Mouse (Mus musculus) embryonic facial prominence, embryonic 13.5 days (tissue): ENCODE results near the gene Fndc10. TPM values are rescaled to one million over a fixed set of nuclear protein-coding genes. Genes with fewer than 3 reads are reported as not detected.

Experiments
- ATAC-seq: fragments of 200-750 bp; cut with Nextera tagmentation; 2 replicates; pipeline ENCODE4 v1.8.0; 2017; ENCODE audit warnings: low read depth; ENCODE audit not compliant: insufficient number of reproducible peaks, insufficient read depth, low FRiP score, low TSS enrichment
- H3K27ac ChIP-seq: fragments of 300-500 bp; sonication (generic); 2 replicates; pipeline ENCODE4 v1.5.1; 2015; ENCODE audit warnings: moderate library complexity, mild to moderate bottlenecking, inconsistent platforms
- H3K27me3 ChIP-seq: fragments of 300-500 bp; sonication (generic); 2 replicates; pipeline ENCODE4 v1.6.1; 2015; ENCODE audit warnings: mild to moderate bottlenecking, inconsistent platforms
- H3K36me3 ChIP-seq: fragments of 300-500 bp; sonication (generic); 2 replicates; pipeline ENCODE4 v1.6.1; 2015; ENCODE audit warnings: mild to moderate bottlenecking, inconsistent platforms
- H3K4me1 ChIP-seq: fragments of 300-500 bp; sonication (generic); 2 replicates; pipeline ENCODE4 v1.6.1; 2015; ENCODE audit warnings: inconsistent platforms
- H3K4me2 ChIP-seq: fragments of 300-500 bp; sonication (generic); 2 replicates; pipeline ENCODE4 v1.6.1; 2015; ENCODE audit warnings: moderate library complexity, mild to moderate bottlenecking, inconsistent platforms
- H3K4me3 ChIP-seq: fragments of 300-500 bp; sonication (generic); 2 replicates; pipeline ENCODE4 v1.5.1; 2015; ENCODE audit warnings: mild to moderate bottlenecking, inconsistent platforms
- H3K9ac ChIP-seq: fragments of 300-500 bp; sonication (generic); 2 replicates; pipeline ENCODE4 v1.6.1; 2015; ENCODE audit warnings: mild to moderate bottlenecking, inconsistent platforms
- H3K9me3 ChIP-seq: fragments of 300-500 bp; sonication (generic); 2 replicates; pipeline ENCODE4 v1.6.1; 2016; ENCODE audit warnings: inconsistent platforms
- WGBS: fragments of 180-500 bp; shearing (Covaris S2); methylation state at CpG from one replicate; pipeline ENCODE4 v1.1.7; 2015; ENCODE audit warnings: mixed read lengths; 5-methylcytosine and 5-hydroxymethylcytosine counted together
- polyA plus RNA-seq: library from polyadenylated mRNA; unstranded; fragments of >200 nt; fragmentation: Nextera tagmentation; extraction: Ambion mirVana; gene quantifications from 2 replicates; pipeline ENCODE4 v1.2.1, GENCODE M21; 2015

Fndc10 gene
- polyA plus RNA-seq, 1 experiment from 2014 or later = 6.5 TPM

DNA sequence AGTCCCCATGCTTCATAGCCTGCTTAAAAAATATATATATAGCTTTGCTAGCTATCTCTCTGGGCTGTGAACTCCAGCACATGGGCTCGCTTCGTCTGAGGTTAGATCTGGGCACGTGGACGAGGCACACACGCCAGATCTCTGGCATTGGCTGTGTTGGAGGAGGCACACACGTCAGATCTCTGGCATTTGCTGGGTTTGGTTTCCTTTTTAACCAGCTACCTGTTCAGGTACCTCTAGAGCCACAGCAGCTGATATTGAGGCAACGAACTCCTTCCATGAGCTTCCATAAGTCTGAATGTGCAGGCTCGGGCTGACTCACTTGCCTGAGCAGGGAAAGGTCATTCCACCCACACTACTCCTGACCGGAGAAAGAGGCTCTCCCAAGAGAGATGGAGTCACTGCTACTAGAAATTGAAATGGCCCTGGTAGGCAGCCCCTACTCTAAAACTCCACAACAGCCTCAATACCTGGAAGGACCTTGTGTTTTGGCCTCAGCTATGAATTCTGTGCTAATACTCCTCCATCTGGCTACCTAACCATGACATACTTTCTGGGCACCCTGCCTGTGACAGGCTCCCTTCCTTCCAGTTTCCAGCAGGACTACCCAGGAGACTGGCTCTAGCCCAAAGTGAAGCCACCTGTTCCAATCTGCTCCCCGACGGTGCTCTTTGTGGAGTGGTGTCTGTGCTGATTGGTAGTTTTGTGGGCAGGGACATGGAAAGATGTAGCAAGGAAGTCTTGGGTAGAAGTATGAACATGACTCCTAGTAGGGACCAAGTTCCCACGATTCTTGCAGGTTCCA, 3.4 kb upstream of the Fndc10 start:
- peaks cover 10% of the 10 kb centered on the region for H3K4me1 ChIP-seq
- no peak overlapping the region for H3K4me3 ChIP-seq
- H3K27me3 ChIP-seq = peaks cover 11% of the 10 kb centered on the region; the same call in 1 of the 2 replicates
- WGBS = 83% methylated on average over 12 of the region's 12 CpGs
- no peak overlapping the region for H3K27ac ChIP-seq
- H3K9ac ChIP-seq = no peak overlapping the region
- no peaks in the 10 kb centered on the region for H3K36me3 ChIP-seq
- no peak overlapping the region for H3K4me2 ChIP-seq
- no peaks in the 10 kb centered on the region for H3K9me3 ChIP-seq
- ATAC-seq = no peak

GRCm38 (mm10) chr4:155692421-155692820, 1.7 kb upstream of the Fndc10 start:
- no peak for ATAC-seq

DNA sequence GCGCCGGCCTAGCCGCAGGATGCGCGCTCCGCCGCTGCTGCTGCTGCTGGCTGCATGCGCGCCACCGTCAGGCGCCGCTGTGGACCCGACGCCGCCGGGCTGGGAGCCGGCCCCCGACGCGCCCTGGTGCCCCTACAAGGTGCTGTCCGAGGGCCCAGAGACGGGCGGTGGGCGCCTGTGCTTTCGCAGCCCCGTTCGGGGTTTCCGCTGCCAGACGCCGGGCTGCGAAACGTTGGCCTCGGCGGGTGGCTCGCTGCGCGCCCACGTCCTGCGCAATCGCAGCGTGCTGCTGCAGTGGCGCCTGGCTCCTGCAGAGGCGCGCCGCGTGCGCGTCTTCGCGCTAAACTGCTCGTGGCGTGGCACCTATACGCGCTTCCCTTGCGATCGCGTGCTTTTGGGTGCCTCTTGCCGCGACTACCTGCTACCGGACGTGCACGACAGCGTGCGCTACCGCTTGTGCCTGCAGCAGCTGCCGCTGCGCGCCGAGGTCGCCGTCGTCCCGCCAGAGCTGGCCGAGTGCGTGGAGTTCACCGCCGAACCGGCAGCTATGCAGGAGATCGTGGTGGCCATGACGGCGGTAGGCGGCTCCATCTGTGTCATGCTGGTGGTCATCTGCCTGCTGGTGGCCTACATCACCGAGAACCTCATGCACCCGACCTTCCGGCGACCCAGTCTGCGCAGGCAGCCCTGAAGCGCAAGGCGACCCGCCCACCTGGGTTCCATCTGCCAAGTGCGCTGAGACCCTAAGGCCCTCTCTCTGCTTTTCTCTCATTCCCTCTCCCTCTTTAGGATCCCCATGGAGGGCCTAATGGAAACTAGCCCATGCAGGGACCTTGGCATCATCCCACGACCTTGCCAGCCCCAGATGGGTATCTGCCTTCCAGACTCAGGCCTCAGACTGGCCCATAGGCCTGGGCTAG, 600 bp downstream of the Fndc10 start:
- 1% methylated on average over 89 of the region's 92 CpGs for WGBS
- peak overlapping the region; percentile 87 for H3K9ac ChIP-seq
- H3K9me3 ChIP-seq = no peaks in the 10 kb centered on the region
- no peaks in the 10 kb centered on the region for H3K36me3 ChIP-seq
- peak; percentile 67; the same call in 1 of the 2 replicates for ATAC-seq
- H3K4me1 ChIP-seq = peaks cover 24% of the 10 kb centered on the region
- H3K27me3 ChIP-seq = peaks cover 14% of the 10 kb centered on the region; the same call in 1 of the 2 replicates
- peak overlapping the region; percentile 72 for H3K4me3 ChIP-seq
- peak overlapping the region; percentile 82 for H3K27ac ChIP-seq
- H3K4me2 ChIP-seq = peak overlapping the region; percentile 95

More at GRCm38 (mm10) chr4:155692421-155692820, 1.7 kb upstream of the Fndc10 start:
- WGBS = 93% methylated on average over 3 of the region's 3 CpGs
- Histone ChIP-seq H3K4me1 (peaks cover 24% of the 10 kb centered on the region), H3K4me3 (no peak overlapping the region), H3K36me3 (no peaks in the 10 kb centered on the region), H3K9ac (no peak overlapping the region), H3K4me2 (no peak overlapping the region), H3K27ac (no peak overlapping the region), H3K27me3 (peaks cover 14% of the 10 kb centered on the region; the same call in 1 of the 2 replicates), H3K9me3 (no peaks in the 10 kb centered on the region)

DNA sequence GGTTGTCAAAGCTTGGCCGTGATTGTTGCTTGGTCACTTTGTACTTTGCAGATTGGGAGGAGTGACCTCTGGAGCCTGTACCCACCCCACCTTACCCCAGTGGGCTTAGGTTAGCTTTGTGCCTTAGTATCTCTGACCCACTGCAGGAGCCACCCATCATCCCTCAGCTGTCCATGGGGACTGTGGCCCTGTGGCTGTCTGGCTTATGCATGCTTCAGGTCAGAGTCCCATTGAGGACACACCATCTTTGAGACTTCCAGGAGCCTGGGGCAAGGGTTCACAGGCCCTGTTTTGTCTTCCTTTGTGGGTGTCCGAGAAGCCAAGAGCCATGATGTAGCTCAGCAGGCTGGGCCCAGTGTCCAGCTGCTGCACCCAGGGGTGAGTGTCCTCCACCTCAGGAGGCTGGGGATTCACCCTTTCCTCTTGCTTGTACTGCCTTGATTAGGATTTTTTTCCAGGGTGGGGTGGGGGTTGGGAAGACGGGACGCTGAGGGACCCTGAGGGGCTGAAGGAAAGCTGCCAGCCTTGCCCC, 1.5 kb downstream of the Fndc10 start:
- Histone ChIP-seq H3K9me3 (no peaks in the 10 kb centered on the region), H3K27ac (no peak overlapping the region), H3K4me1 (peaks cover 24% of the 10 kb centered on the region), H3K36me3 (no peaks in the 10 kb centered on the region), H3K4me2 (peak overlapping the region; percentile 95), H3K27me3 (peaks cover 14% of the 10 kb centered on the region; the same call in 1 of the 2 replicates), H3K9ac (peak overlapping the region; percentile 87), H3K4me3 (peak overlapping the region; percentile 72)
- ATAC-seq = no peak
- 77% methylated on average over 4 of the region's 4 CpGs for WGBS

DNA sequence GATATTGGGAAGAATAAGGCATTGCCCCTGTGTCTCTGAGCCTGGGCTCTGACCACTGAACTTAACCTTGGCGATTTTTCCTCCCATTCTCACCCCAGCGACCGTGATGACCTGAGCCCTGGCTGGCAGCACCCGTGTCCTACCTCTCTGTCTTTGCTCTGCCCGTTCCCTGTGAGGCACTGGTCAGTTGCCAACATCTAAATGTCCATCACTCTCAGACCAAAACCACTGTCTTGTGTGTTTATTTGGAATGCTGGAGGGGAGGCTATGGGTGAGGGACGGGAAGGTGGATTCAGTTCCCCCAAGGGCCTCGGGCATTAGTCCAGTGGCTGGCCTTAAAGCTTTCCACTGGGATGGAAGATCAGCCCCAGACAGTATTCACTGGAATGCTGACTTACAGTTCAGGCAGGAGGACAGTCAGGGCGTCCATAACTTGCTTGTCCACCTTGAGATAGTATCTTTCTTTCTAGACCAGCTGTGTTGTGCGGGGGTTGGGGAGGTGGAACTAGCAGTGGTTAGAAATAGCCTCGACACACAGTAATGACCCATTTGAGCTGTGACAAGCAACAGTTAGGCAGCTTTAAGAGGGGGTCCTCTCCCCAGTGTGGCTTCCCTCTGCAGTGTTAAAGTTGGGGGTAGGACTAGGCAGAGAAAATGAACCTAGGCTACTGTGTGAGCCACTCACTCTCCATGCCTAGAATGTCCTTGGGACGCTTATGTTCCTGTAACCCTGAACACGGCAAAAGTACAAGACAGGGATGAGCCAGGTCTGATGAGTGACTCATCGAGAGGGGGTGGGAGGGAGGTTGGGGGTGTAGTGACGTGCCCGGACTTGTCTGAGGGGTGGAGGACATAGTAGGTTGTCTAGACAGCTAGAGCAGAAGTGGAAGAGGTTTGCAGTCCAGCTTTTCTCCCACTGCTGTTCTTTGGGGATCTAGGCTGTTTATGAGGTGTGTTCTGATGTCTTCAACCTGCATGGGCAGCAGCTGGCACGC, 2.4 kb downstream of the Fndc10 start:
- Histone ChIP-seq H3K4me3 (peak overlapping the region; percentile 2; the same call in 1 of the 2 replicates), H3K4me2 (peak overlapping the region; percentile 95), H3K4me1 (peaks cover 24% of the 10 kb centered on the region), H3K36me3 (no peaks in the 10 kb centered on the region), H3K9me3 (no peaks in the 10 kb centered on the region), H3K27ac (no peak overlapping the region), H3K27me3 (peaks cover 14% of the 10 kb centered on the region; the same call in 1 of the 2 replicates), H3K9ac (peak overlapping the region; percentile 87; the same call in 1 of the 2 replicates)
- ATAC-seq = no peak
- WGBS = 71% methylated on average over 16 of the region's 16 CpGs

- peaks cover 7% of the 10 kb centered on the region; the same call in 1 of the 2 replicates for H3K27me3 ChIP-seq
- H3K4me1 ChIP-seq = peaks cover 22% of the 10 kb centered on the region
- H3K27ac ChIP-seq = no peak overlapping the region
- H3K4me2 ChIP-seq = no peak overlapping the region
- no peaks in the 10 kb centered on the region for H3K36me3 ChIP-seq
- H3K4me3 ChIP-seq = no peak overlapping the region
- no peak overlapping the region for H3K9ac ChIP-seq
- no peaks in the 10 kb centered on the region for H3K9me3 ChIP-seq
- ATAC-seq = no peak
Measured at GRCm38 (mm10) chr4:155700425-155700824, 6.3 kb downstream of the Fndc10 start.

DNA sequence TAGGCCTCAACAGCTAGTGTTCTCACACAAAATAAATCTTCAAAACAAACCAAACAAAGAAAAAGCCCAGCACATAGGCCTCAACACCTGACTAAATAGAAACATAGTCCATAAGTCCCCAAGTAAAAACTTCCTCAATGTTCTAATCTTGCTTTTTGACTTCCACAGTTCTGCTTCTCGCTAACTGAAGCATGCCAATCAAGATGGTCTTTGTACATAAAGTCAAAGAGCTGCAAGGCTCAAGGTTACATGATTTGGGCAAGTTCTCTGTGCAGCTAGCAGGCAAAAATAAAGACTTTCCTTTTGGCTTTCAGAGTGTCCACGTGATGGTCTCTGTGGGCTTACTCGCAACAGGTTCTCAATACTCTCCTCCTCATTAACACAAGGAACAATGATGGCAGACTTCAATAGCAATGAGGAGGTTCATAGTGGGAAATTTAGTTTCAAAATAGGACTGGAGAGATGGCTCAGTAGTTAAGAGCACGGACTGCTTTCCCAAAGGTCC, 9.3 kb downstream of the Fndc10 start:
- Histone ChIP-seq H3K4me1 (peaks cover 11% of the 10 kb centered on the region), H3K9me3 (no peaks in the 10 kb centered on the region), H3K27ac (no peak overlapping the region), H3K4me2 (no peak overlapping the region), H3K4me3 (no peak overlapping the region), H3K27me3 (no peaks in the 10 kb centered on the region), H3K9ac (no peak overlapping the region), H3K36me3 (no peaks in the 10 kb centered on the region)
- 90% methylated on average over 4 of the region's 4 CpGs for WGBS
- no peak for ATAC-seq

- peak; percentile 91 for ATAC-seq
- under 1% methylated on average over 83 of the region's 83 CpGs for WGBS
Measured at GRCm38 (mm10) chr4:155704721-155705591, 10.8 kb downstream of the Fndc10 start, which contains the start of gene Ssu72. Gene Ssu72, plus strand, starts transcription at chr4:155704800.

DNA sequence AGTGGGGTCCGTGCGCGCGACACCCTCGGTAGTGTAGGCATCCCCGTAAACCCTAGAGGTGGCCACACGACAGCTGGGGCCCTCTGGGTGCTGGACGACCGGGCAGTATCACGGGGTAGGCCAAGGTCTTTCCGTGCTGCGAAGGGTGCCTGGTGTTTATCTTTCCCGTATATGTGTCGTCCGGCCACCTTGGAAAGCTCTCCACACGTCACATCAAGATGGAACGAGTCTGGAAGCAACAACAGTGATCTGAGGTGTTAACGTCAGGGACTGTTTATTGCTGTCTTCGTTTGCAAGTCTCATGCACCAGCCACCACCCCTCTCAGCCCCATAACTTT, 11.4 kb downstream of the Fndc10 start:
- Histone ChIP-seq H3K27me3 (no peaks in the 10 kb centered on the region), H3K36me3 (no peaks in the 10 kb centered on the region), H3K4me3 (peak overlapping the region; percentile 97), H3K4me1 (peaks cover 20% of the 10 kb centered on the region), H3K9ac (peak overlapping the region; percentile 94), H3K27ac (peak overlapping the region; percentile 98), H3K9me3 (no peaks in the 10 kb centered on the region), H3K4me2 (peak overlapping the region; percentile 79)
- under 1% methylated on average over 19 of the region's 19 CpGs for WGBS
- no peak for ATAC-seq

More at GRCm38 (mm10) chr4:155704721-155705591, 10.8 kb downstream of the Fndc10 start, which contains the start of gene Ssu72:
- Histone ChIP-seq H3K27me3 (no peaks in the 10 kb centered on the region), H3K9me3 (no peaks in the 10 kb centered on the region), H3K27ac (peak within 1 kb of the TSS; percentile 98), H3K4me1 (peaks cover 17% of the 10 kb centered on the region), H3K4me3 (peak within 1 kb of the TSS; percentile 97), H3K9ac (peak within 1 kb of the TSS; percentile 94), H3K36me3 (no peaks in the 10 kb centered on the region), H3K4me2 (peak within 1 kb of the TSS; percentile 79)

- no peaks in the 10 kb centered on the region for H3K36me3 ChIP-seq
- H3K4me2 ChIP-seq = no peak overlapping the region
- no peaks in the 10 kb centered on the region for H3K27me3 ChIP-seq
- no peak overlapping the region for H3K4me3 ChIP-seq
- H3K9ac ChIP-seq = no peak overlapping the region
- H3K9me3 ChIP-seq = no peaks in the 10 kb centered on the region
- ATAC-seq = no peak
- WGBS = 84% methylated on average over 2 of the region's 2 CpGs
- H3K4me1 ChIP-seq = peaks cover 23% of the 10 kb centered on the region
- H3K27ac ChIP-seq = no peak overlapping the region
Measured at GRCm38 (mm10) chr4:155708582-155708981, 14.4 kb downstream of the Fndc10 start.
